Comparison of ENCODE assay signal across 22 mouse cellular contexts in the genomic region with DNA sequence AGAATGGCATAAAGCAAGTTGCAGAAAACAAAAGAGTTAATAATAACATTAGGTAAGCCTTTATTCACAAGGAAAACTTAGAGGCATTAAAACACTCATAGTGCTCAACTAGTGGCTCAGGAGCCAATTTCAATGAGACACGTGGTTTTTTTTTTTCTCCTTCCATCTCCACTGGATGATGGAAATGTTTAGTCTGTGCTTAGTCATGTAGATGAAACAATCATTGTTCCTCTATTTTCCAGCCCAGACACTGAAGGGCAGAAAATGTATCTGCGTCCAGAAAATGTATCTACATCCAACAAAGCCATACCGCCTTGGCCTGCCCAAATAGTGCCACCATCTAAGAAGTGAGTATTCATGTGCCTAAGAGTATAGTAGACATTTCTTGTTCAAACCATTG.
DNase-seq lines count a peak whose midpoint lies in the region; ATAC-seq lines count a peak whose summit lies in the region.
"Had no signal": no experiment of that assay in that cellular context is flagged by ENCODE, and none has a peak within 500 bp of the region (broad histone marks: within the 10 kb centered on the region; RNA-seq: fewer than 3 reads in every experiment).

No protein-coding gene starts in this region.

- no peaks in the 10 kb centered on the region for H3K27me3 ChIP-seq in hindbrain, embryonic 14.5 days (ENCODE audit: control insufficient read depth, insufficient read depth, low read length)
- no peaks in the 10 kb centered on the region for H3K27me3 ChIP-seq in neural tube, embryonic 15.5 days (replicated peaks)
- H3K27me3 ChIP-seq: embryonic facial prominence, embryonic 12.5 days; forebrain, embryonic 13.5 days; forebrain, embryonic 15.5 days had no signal

- H3K4me1 ChIP-seq in hindbrain, embryonic 14.5 days (replicated peaks; ENCODE audit: control insufficient read depth, insufficient read depth, low read length): no peaks in the 10 kb centered on the region; the same call in 1 of the 2 replicates
- H3K4me1 ChIP-seq in neural tube, embryonic 15.5 days: peaks cover 3% of the 10 kb centered on the region; the same call in 1 of the 2 replicates
- H3K4me1 ChIP-seq: embryonic facial prominence, embryonic 12.5 days; forebrain, embryonic 13.5 days; forebrain, embryonic 15.5 days had no signal

- no peaks in the 10 kb centered on the region for H3K36me3 ChIP-seq in hindbrain, embryonic 14.5 days (replicated peaks; ENCODE audit: control insufficient read depth, insufficient read depth)
- no peaks in the 10 kb centered on the region for H3K36me3 ChIP-seq in neural tube, embryonic 15.5 days
- H3K36me3 ChIP-seq: embryonic facial prominence, embryonic 10.5 days; embryonic facial prominence, embryonic 12.5 days; forebrain, embryonic 15.5 days had no signal

- H3K27ac ChIP-seq in hindbrain, embryonic 14.5 days: no peak overlapping the region
- H3K27ac ChIP-seq in neural tube, embryonic 15.5 days (replicated peaks): no peak overlapping the region
- H3K27ac ChIP-seq: embryonic facial prominence, embryonic 10.5 days; embryonic facial prominence, embryonic 12.5 days; forebrain, embryonic 13.5 days; forebrain, embryonic 15.5 days had no signal

- peak; percentile 15 for DNase-seq in 416B (ENCODE audit: low read depth)
- DNase-seq in Muller cell, postnatal 12 days (ENCODE audit: inconsistent ontology term): peak; percentile 63
- peak; percentile 27 for DNase-seq in retina, postnatal 1 day
- DNase-seq in hindbrain, embryonic 14.5 days (ENCODE audit: low spot score): no peak
- DNase-seq in ovary, postnatal 10 days (ENCODE audit: low spot score): no peak
- no peak for DNase-seq in cerebellum, adult 18-20 months
- DNase-seq: adrenal gland, adult 2 months; adrenal gland, postnatal 10 days; adrenal gland, postnatal 25 days; cerebellum, adult 11 months; cerebellum, adult 2 months; cerebellum, adult 9-10 months; cerebellum, postnatal 10 days; cerebellum, postnatal 25 days; forebrain, postnatal 0 days had no signal

- H3K4me3 ChIP-seq in hindbrain, embryonic 14.5 days (replicated peaks; ENCODE audit: low read length): no peak overlapping the region
- H3K4me3 ChIP-seq in neural tube, embryonic 15.5 days (replicated peaks): no peak overlapping the region
- H3K4me3 ChIP-seq: embryonic facial prominence, embryonic 10.5 days; embryonic facial prominence, embryonic 12.5 days; forebrain, embryonic 13.5 days; forebrain, embryonic 15.5 days had no signal

- ATAC-seq in megakaryocyte progenitor cell, adult 5-6 weeks (replicated peaks; ENCODE audit: poor library complexity): peak; percentile 31; the same call in 1 of the 2 replicates
- no peak for ATAC-seq in hindbrain, embryonic 14.5 days (ENCODE audit: low FRiP score)
- no peak for ATAC-seq in neural tube, embryonic 15.5 days (ENCODE audit: low FRiP score)
- ATAC-seq: CD4-positive, CD25-positive, alpha-beta regulatory T cell, adult 4 months; forebrain, embryonic 13.5 days; forebrain, embryonic 15.5 days; forebrain, postnatal 0 days had no signal

- 77% methylated on average over 3 of the region's 3 CpGs for WGBS in hindbrain, embryonic 14.5 days
- 84% methylated on average over 3 of the region's 3 CpGs for WGBS in neural tube, embryonic 15.5 days

- no peaks in the 10 kb centered on the region for H3K9me3 ChIP-seq in hindbrain, embryonic 14.5 days (ENCODE audit: control insufficient read depth, low read length)
- H3K9me3 ChIP-seq in neural tube, embryonic 15.5 days (replicated peaks): no peaks in the 10 kb centered on the region
- H3K9me3 ChIP-seq: embryonic facial prominence, embryonic 10.5 days; embryonic facial prominence, embryonic 12.5 days; forebrain, embryonic 13.5 days; forebrain, embryonic 15.5 days had no signal

- no peak overlapping the region for H3K4me2 ChIP-seq in hindbrain, embryonic 14.5 days (replicated peaks)
- no peak overlapping the region for H3K4me2 ChIP-seq in neural tube, embryonic 15.5 days
- H3K4me2 ChIP-seq: embryonic facial prominence, embryonic 12.5 days; forebrain, embryonic 13.5 days; forebrain, embryonic 15.5 days had no signal

- no peak overlapping the region for H3K9ac ChIP-seq in hindbrain, embryonic 14.5 days
- H3K9ac ChIP-seq in neural tube, embryonic 15.5 days (replicated peaks): no peak overlapping the region
- H3K9ac ChIP-seq: embryonic facial prominence, embryonic 12.5 days; forebrain, embryonic 13.5 days; forebrain, embryonic 15.5 days; forebrain, postnatal 0 days had no signal

Comparison
In these comparisons a context has a peak if more than half of its experiments do, and no peak if none do; other contexts are left out.
1. DNase-seq: peak in 416B (single experiment), Muller cell, postnatal 12 days (single experiment) and retina, postnatal 1 day (single experiment); none in hindbrain, embryonic 14.5 days (single experiment), ovary, postnatal 10 days (single experiment) and cerebellum, adult 18-20 months (0 of 2).